Mouse (Mus musculus) lung, adult 2 months (tissue): ENCODE results near the gene Nup210. TPM values are rescaled to one million over a fixed set of nuclear protein-coding genes. Genes with fewer than 3 reads are reported as not detected.

Experiments used
- DNase-seq: peaks from one replicate; pipeline ENCODE4 v3.0.0; 2022
- H3K4me1 ChIP-seq: fragments of 200-500 bp; 2 replicates; pipeline ENCODE4 v1.6.1; 2011; ENCODE audit warnings: low read length; ENCODE audit not compliant: control insufficient read depth, insufficient read depth
- H3K4me3 ChIP-seq: fragments of 200-500 bp; replicated peaks from 2 replicates; pipeline ENCODE3; 2011; ENCODE audit warnings: low read depth, mild to moderate bottlenecking, control low read depth, low read length; ENCODE audit errors: extremely low read depth
- CTCF ChIP-seq: fragments of 200-500 bp; IDR thresholded peaks from 2 replicates; pipeline ENCODE4 v1.5.1; 2011; ENCODE audit warnings: mild to moderate bottlenecking, low read length, control low read depth; ENCODE audit not compliant: insufficient read depth
- POLR2A ChIP-seq: fragments of 200-500 bp; IDR thresholded peaks from 2 replicates; pipeline ENCODE4 v1.6.1; 2011; ENCODE audit warnings: low read depth, mild to moderate bottlenecking, control low read depth, low read length, borderline replicate concordance; ENCODE audit errors: extremely low read depth
- WGBS: fragments of 180-500 bp; shearing (Covaris S2); methylation state at CpG from one replicate; pipeline ENCODE4 v1.1.7; 2018; 5-methylcytosine and 5-hydroxymethylcytosine counted together
- polyA plus RNA-seq: library from polyadenylated mRNA; depleted of rRNA; stranded (reverse); fragments of >200 nt; gene quantifications from 2 replicates; pipeline ENCODE4 v1.2.3, GENCODE M21; 2012

The Nup210 gene
- polyA plus RNA-seq, 1 experiment = 25.7 TPM

DNA sequence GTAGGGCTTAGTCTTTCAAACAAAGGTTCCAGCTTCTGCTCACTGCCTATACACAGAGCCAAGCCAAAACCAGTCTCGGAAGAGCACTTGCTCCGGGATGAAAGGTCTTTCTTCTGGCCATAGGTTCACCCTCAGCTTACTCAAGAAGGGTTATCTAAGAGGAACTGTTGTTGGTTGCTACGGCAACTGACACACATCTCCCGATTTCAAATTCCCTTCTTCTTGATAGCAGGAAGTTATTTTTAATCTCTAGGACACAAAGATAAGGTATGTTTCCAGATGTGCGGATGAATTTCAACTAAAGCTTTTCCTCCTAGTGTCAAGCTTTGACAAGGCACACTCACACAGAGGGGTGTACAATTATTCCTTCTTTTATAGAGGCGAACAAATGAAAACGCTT, 68.6 kb downstream of the Nup210 start:
- TF ChIP-seq CTCF (no peak), POLR2A (no peak)
- H3K4me3 ChIP-seq = no peak overlapping the region
- WGBS = 66% methylated on average over 7 of the region's 7 CpGs

DNA sequence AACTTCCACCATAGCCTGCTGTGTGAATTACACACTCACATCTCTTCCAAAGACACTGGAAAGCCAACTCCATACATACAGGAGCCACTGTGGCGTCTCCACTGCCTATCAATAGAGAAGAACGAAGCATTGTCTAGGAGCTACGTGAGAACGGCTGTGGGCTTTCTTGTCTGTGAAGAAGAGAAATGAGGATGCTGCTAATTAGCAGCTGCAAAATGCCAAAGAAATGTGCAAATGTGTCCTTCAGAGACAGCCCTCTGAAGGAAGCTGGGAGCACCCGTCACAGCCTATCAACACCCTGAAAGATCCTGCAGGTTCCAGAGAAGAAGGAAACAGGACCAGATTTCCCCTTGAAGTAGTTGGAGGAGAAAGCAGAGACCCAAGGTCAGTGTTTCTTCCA, 69.2 kb downstream of the Nup210 start:
- 86% methylated on average over 5 of the region's 5 CpGs for WGBS
- Histone ChIP-seq H3K4me3 (no peak overlapping the region), H3K4me1 (no peaks in the 10 kb centered on the region)
- TF ChIP-seq POLR2A (no peak), CTCF (no peak)
- no peak for DNase-seq

More for the DNA sequence above, 68.6 kb downstream of the Nup210 start:
- DNase-seq = no peak
- H3K4me1 ChIP-seq = no peaks in the 10 kb centered on the region

DNA sequence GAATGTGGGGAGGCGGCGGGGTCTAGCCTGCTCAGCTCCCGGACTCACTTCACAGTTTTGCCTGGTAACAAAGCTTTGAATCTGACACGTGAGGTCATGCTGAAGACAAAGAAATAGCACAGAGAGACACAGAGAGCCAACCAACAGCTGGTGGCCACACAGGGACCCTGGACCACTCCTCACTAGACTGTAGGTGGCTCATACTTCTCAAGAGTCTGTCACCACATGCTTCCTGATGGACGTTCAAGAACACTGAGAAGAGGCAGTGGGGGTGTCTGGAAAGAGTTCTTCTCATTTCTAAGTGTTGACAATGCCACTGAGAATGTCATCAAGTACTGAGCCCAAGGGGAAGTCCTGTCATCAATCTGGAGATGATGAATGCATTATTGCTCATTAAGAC, 70.4 kb downstream of the Nup210 start:
- 78% methylated on average over 5 of the region's 5 CpGs for WGBS
- Histone ChIP-seq H3K4me1 (no peaks in the 10 kb centered on the region), H3K4me3 (no peak overlapping the region)
- no peak for TF ChIP-seq POLR2A
- no peak for DNase-seq

DNA sequence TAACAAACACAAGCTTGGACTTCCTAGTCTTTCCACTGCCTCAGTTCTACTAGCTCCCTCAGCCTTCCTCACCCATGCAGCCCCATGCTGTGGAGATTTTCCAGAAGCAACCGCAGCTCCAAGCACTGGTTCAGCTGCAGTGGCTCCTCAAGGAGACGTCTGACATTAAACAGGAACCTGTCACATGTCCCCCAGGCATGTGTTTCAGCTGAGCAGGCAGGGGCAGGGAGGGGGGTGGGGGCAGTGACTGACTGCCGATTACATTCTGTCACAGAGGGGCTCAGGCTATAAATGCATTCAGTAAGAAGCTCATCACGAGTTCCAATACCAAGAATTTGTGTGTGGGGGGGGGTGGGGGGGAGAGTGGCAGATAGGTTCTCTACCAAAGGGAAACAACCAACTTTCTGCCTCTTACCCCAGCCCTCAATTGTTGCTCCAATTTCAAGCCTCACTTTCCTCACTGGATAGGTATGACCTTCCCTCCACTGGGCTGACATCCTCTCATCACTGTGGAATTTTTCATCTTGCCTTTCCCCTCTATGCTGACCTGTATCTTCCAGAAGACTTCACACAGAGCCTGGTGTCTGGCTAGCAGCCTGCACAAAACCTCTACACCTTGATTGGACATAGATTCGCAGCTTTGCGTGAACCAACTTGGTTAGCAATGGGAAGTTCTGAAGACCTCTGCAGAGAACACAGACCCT, 71.8 kb downstream of the Nup210 start:
- no peaks in the 10 kb centered on the region for H3K4me1 ChIP-seq
- H3K4me3 ChIP-seq = no peak overlapping the region
- 56% methylated on average over 6 of the region's 6 CpGs for WGBS
- no peak for DNase-seq
- no peak for TF ChIP-seq CTCF
- TF ChIP-seq POLR2A = no peak

DNA sequence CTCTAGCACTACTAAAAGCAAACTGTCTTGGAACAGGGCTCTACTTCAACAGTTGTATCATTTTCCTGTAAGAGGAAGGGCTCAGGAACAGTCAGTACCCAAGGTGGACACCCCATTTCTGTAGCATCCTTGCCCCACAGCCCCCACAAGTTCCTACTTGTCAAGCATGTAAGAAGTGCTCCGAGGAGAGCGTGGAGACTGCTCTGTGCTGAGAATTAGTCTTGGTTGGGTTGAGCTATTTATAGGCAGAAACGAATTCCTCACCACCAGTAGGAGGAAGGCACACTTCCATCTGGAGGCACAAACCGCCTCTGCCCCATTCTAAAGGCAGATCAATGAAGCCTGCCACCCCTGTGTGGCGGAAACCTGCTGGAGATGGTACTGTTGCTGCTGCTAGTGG, 75.3 kb downstream of the Nup210 start:
- WGBS = 79% methylated on average over 5 of the region's 5 CpGs
- TF ChIP-seq CTCF (no peak), POLR2A (no peak)
- H3K4me3 ChIP-seq = no peak overlapping the region
- no peak for DNase-seq
- no peaks in the 10 kb centered on the region for H3K4me1 ChIP-seq

DNA sequence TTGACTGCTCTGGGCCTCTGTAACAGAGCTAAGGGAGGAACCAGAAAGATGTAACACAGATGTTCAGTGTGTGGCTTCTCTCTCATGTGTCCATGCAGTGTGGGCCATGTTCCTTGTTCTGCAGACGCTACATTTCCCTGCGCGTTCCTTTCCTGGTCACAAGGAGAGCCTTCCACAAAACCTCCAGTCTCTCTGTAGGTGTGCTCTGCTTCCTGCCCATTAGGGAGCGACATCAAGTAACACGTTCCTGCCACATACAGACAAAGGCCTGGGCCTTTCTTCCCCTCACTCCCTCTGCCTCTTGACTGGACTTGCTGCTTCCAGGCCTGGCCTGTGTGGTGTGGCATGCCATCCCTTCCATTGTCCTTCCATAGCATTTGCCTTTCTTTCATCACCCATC, 88.4 kb downstream of the Nup210 start:
- DNase-seq = no peak
- whole genome bisulfite sequencing = 87% methylated on average over 5 of the region's 5 CpGs
- H3K4me3 ChIP-seq = no peak overlapping the region
- H3K4me1 ChIP-seq = no peaks in the 10 kb centered on the region
- TF ChIP-seq POLR2A = no peak
- TF ChIP-seq CTCF = no peak

DNA sequence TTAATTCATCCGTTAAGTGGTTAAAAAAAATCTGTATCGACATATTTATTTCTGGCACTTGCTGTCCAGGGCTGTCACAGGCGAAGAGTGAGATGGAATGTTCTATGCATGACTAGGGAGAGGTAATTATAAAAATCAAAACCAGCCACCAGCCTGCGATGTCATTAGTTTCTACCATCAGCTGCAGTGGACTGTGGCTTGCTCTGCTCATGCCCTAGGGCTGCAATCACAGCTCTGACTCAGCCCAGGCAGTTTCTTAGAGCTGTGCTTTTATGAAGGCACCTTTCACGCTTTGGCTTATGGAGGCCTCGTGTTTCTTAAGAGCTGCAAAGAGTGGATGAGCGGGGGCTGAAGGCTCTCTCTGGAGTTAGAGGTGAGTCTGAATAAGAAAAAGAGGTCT, 95.8 kb downstream of the Nup210 start:
- no peak for TF ChIP-seq POLR2A
- no peak for TF ChIP-seq CTCF

DNA sequence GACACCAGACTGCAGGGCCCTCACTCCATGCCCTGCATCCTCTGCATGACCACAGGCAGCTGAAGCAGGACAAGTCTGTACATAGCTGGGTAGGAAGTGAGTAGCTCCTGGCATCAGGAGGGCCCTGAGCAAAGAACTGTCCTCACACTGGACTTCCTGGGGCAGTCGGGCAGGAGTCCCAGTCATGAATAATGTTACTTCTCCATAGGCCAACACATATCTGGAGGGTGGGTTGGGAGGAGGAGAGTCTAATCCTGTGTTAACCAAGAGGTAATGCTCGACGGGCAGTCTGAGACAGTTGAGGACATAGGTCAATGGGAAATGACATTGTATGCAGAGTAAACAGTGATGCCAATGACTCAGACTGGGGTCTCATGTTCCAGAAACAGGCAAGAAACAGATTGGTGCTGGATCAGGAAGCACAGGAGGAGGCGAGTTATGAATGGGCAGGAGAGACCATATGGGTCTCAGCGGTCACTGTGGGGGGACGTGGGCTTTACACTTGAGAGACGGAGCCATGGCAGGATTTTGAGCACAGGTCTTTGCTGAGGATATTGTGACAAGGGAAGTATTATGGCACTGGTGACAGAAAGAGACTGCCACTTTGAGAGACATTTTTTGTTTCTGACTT, 99.9 kb downstream of the Nup210 start:
- peaks cover 11% of the 10 kb centered on the region for H3K4me1 ChIP-seq
- TF ChIP-seq CTCF (no peak), POLR2A (no peak)
- DNase-seq = no peak
- H3K4me3 ChIP-seq = no peak overlapping the region
- WGBS = 67% methylated on average over 7 of the region's 7 CpGs

More for the DNA sequence above, 95.8 kb downstream of the Nup210 start:
- Histone ChIP-seq H3K4me3 (no peak overlapping the region), H3K4me1 (no peaks in the 10 kb centered on the region)
- DNase-seq = no peak
- WGBS = 86% methylated on average over 7 of the region's 7 CpGs

DNA sequence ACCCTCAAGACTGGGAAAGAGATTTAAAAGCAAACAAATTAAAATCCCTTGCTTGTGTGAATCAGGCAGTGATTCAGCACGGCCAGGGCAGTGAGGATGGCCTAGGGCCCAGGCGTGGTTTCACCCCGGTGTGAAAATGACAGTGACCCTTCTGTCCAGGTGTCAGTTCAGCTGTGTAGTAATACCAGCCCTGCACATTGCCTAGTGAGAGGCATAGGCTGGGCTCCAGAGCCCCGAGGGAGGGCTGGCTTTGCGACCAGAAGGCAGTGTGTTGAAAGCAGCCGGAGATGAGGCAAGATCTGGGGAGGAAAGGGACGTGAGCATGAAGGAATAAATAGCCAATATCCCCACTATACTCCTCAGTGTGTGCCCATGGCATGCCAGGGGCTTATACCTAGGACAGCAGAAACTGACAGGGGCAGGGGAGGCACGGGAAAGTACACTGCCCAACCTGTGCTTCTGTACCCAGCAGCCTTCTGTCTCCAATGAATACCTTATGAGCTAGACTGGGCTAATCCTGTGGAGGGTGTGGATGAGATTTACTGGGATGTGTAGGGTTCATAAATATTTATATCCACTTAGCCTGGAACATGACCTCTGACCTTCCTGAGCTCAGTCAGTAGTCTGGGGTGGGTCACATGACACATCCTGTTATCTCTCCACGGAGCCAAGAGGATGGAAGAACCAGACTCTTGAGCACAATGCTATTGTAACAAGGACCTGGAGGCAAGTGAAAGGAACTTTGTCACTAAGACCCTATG, 102.3 kb downstream of the Nup210 start:
- DNase-seq = no peak
- 43% methylated on average over 9 of the region's 9 CpGs for WGBS
- Histone ChIP-seq H3K4me3 (no peak overlapping the region), H3K4me1 (peaks cover 11% of the 10 kb centered on the region)
- no peak for TF ChIP-seq POLR2A
- no peak for TF ChIP-seq CTCF
